Mouse (Mus musculus) kidney, embryonic 16.5 days (tissue): ENCODE data around the gene Agpat3. TPM values are rescaled to one million over a fixed set of nuclear protein-coding genes. Genes with fewer than 3 reads are reported as not detected.

Experiments used
- ATAC-seq: fragments of 200-750 bp; cut with Nextera tagmentation; 2 replicates; pipeline ENCODE4 v1.8.0; 2017; ENCODE audit warnings: moderate TSS enrichment; ENCODE audit not compliant: low FRiP score, low TSS enrichment
- H3K27ac ChIP-seq: fragments of 300-500 bp; sonication (generic); 2 replicates; pipeline ENCODE4 v1.5.1; 2014; ENCODE audit warnings: low read length
- H3K27me3 ChIP-seq: fragments of 300-500 bp; sonication (generic); 2 replicates; pipeline ENCODE4 v1.6.1; 2014; ENCODE audit warnings: low read length, control low read depth, mixed read lengths; ENCODE audit not compliant: insufficient read depth
- H3K36me3 ChIP-seq: fragments of 300-500 bp; sonication (generic); 2 replicates; pipeline ENCODE4 v1.6.1; 2014; ENCODE audit warnings: low read length, control low read depth, mixed read lengths; ENCODE audit not compliant: insufficient read depth
- H3K4me1 ChIP-seq: fragments of 300-500 bp; sonication (generic); 2 replicates; pipeline ENCODE4 v1.6.1; 2014; ENCODE audit warnings: low read length, control low read depth, mixed read lengths; ENCODE audit not compliant: insufficient read depth
- H3K4me2 ChIP-seq: fragments of 300-500 bp; sonication (generic); replicated peaks from 2 replicates; pipeline ENCODE4 v1.6.1; 2014; ENCODE audit warnings: low read depth, low read length
- H3K4me3 ChIP-seq: fragments of 300-500 bp; sonication (generic); 2 replicates; pipeline ENCODE4 v1.5.1; 2014; ENCODE audit warnings: mild to moderate bottlenecking, low read length
- H3K9ac ChIP-seq: fragments of 300-500 bp; sonication (generic); replicated peaks from 2 replicates; pipeline ENCODE4 v1.6.1; 2014; ENCODE audit warnings: low read length
- H3K9me3 ChIP-seq: fragments of 300-500 bp; sonication (generic); 2 replicates; pipeline ENCODE4 v1.6.1; 2016; ENCODE audit warnings: low read length, control low read depth
- WGBS: fragments of 180-500 bp; shearing (Covaris S2); extraction: QIAGEN DNeasy Blood & Tissue Kit; methylation state at CpG from one replicate; pipeline ENCODE4 v1.1.7; 2014; 5-methylcytosine and 5-hydroxymethylcytosine counted together
- polyA plus RNA-seq: library from polyadenylated mRNA; unstranded; fragments of >200 nt; fragmentation: Nextera tagmentation; extraction: Ambion mirVana; gene quantifications from 2 replicates; pipeline ENCODE4 v1.2.1, GENCODE M21; 2015

Agpat3 gene
- polyA plus RNA-seq, 1 experiment from 2014 or later = 81.9 TPM

DNA sequence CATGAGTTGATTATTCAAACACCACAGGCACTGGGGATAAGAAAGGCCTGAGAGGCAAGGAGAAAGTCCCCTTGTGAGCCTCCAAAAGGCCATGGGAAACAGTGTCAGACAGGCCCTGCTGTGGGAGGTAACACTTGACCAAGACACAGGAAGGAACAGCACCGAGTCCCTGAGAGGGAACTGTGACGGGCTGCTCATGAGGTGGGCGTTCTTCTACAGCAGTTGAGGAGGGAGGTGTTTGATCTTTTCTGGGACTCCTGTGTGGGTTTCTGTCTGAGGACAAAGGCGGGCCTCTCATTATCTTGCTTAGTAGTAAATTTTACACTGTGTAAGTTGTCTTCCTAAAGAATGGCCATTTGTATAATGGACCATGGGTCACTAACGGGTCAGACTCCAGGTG lies 33.2 kb upstream of the Agpat3 start:
- Histone ChIP-seq H3K36me3 (no peaks in the 10 kb centered on the region), H3K4me3 (no peak overlapping the region), H3K4me1 (0 out of 2 replicates have a peak, but pooled peaks cover under 1% of the 10 kb centered on the region), H3K9ac (no peak overlapping the region), H3K27ac (no peak overlapping the region), H3K9me3 (no peaks in the 10 kb centered on the region), H3K27me3 (peaks cover 10% of the 10 kb centered on the region), H3K4me2 (no peak overlapping the region)
- no peak for ATAC-seq
- WGBS = 56% methylated on average over 5 of the region's 5 CpGs

DNA sequence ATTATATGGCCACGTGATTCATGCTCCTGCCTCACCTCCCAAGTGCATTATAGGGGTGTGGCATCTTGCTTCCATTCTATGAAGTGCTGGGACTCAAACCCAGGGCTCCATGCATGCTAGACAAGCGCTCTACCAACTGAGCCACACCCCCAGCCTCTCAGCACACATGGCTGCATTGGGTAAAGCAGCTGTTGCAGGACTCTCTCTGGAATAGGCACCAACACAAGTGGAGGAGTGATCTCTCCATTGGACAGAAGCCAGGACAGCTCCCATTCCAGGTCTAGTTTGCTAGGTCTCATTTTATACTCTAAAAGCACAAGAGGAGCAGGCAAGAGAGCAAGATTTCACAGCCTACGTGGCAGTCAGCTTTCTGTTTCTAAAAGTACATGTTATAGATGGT lies 31.3 kb upstream of the Agpat3 start:
- ATAC-seq = no peak
- peaks cover under 1% of the 10 kb centered on the region; the same call in 1 of the 2 replicates for H3K9me3 ChIP-seq
- no peak overlapping the region for H3K4me2 ChIP-seq
- no peaks in the 10 kb centered on the region for H3K27me3 ChIP-seq
- no peaks in the 10 kb centered on the region for H3K4me1 ChIP-seq
- WGBS = 78% methylated on average over 3 of the region's 3 CpGs
- H3K4me3 ChIP-seq = no peak overlapping the region
- H3K36me3 ChIP-seq = no peaks in the 10 kb centered on the region
- no peak overlapping the region for H3K27ac ChIP-seq
- H3K9ac ChIP-seq = no peak overlapping the region

DNA sequence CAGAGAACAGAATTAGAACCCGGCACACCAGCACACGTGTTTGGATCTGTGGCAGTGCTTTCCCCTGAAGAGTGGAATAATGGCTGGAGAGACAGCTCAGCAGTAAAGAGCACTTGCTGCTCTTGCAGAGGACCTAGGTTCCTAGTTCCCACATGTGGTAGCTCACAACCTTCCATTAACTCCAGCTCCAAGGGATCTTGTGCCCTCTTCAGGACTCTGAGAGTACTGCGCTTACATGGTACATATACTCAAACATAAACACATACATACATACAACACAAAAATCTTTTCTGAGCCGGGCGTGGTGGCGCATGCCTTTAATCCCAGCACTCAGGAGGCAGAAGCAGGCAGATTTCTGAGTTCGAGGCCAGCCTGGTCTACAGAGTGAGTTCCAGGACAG lies 26.2 kb upstream of the Agpat3 start:
- H3K27me3 ChIP-seq = no peaks in the 10 kb centered on the region
- H3K9ac ChIP-seq = no peak overlapping the region
- no peak overlapping the region for H3K27ac ChIP-seq
- no peaks in the 10 kb centered on the region for H3K36me3 ChIP-seq
- peaks cover 3% of the 10 kb centered on the region; the same call in 1 of the 2 replicates for H3K9me3 ChIP-seq
- ATAC-seq = no peak
- H3K4me1 ChIP-seq = no peaks in the 10 kb centered on the region
- 92% methylated on average over 7 of the region's 7 CpGs for WGBS
- no peak overlapping the region for H3K4me3 ChIP-seq
- no peak overlapping the region for H3K4me2 ChIP-seq

DNA sequence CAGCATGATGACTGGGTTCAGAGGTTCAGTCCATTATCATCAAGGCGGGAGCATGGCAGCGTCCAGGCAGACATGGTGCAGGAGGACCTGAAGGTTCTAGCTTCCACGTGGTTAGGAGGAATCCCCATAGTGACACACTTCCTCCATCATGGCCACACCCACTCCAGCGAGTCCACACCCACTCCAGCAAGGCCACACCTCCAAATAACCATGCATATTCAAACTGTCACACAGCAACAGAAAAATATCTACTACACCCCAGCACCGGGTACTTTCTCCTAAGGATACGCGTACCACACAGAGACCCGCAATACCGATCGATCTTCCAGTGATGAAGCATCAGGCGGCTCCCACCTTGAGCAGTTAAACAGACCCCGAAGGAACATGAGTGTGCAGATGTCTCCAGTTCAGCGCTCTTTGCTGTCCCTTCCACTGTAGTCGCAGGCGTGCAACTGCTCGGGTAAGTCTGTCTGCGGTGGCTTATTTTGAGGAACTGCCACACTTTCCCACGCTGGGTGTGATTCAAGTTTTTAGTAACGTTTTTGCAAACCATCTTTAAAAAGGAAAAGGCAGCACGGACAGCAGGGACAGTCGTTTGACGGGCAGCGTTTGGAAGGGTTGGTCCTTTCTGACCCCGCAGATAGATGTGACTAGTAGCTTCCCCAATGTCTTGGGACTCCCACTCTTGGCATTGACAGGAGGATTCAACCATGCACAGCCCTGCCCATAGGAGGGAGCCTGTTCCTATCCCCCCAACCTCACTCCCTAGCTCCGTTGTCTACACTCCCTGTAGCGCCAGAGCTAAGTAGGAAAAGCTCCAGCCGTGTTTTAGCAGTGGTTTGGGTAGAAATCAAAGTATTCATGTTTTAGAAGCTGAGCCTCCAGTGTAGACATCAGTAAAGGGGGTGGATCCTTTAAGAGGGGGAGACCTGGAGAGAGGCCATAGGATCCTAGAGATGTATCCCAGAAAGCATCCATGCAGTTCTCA lies 20.7 kb upstream of the Agpat3 start:
- Histone ChIP-seq H3K4me3 (no peak overlapping the region), H3K9ac (no peak overlapping the region), H3K9me3 (no peaks in the 10 kb centered on the region), H3K4me1 (no peaks in the 10 kb centered on the region), H3K4me2 (no peak overlapping the region), H3K27ac (no peak overlapping the region), H3K27me3 (no peaks in the 10 kb centered on the region), H3K36me3 (no peaks in the 10 kb centered on the region)
- no peak for ATAC-seq
- 64% methylated on average over 27 of the region's 27 CpGs for WGBS

DNA sequence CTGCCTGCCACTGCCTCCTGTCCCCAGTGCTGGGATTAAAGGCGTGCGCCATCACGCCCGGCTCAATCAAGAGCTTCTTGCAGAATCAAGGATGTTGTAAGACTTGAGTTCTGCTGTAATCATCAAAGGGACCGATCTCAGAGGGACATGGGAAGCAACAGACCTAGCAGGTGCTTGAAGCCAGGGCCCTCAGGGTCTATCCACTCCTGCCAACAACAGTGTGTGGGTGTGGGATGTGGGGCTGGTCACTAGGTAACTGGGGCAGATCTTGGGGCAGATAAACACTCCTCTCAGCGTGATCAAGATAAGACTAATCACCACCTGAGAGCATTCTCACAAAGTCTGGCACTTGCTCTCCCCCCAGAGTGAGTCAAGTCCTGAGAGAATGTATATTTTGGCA lies 19.5 kb upstream of the Agpat3 start:
- Histone ChIP-seq H3K27me3 (no peaks in the 10 kb centered on the region), H3K27ac (no peak overlapping the region), H3K9ac (no peak overlapping the region), H3K9me3 (no peaks in the 10 kb centered on the region), H3K4me2 (no peak overlapping the region), H3K4me1 (no peaks in the 10 kb centered on the region; the same call in 1 of the 2 replicates), H3K36me3 (no peaks in the 10 kb centered on the region), H3K4me3 (no peak overlapping the region)
- no peak for ATAC-seq
- 77% methylated on average over 6 of the region's 6 CpGs for WGBS

DNA sequence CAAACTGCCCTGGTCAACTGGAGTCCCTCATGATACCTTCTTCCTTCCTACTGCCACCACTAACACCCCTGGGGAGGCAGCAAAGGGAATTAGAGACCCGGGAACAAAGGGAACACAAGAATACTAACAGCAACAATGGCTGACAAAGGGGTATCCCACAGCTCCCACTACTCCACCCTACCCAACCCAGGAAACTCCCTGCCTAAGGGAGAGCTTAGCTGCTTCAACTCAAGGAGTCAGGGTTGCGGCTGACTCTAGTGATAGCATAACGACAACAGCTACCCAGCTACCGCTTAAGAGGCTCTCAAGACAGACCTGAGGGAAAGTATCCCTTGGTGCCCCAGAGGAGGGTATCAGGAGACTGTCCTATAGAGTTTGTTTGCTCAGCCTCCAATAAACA lies 15.3 kb upstream of the Agpat3 start:
- no peak for ATAC-seq
- H3K4me3 ChIP-seq = no peak overlapping the region

DNA sequence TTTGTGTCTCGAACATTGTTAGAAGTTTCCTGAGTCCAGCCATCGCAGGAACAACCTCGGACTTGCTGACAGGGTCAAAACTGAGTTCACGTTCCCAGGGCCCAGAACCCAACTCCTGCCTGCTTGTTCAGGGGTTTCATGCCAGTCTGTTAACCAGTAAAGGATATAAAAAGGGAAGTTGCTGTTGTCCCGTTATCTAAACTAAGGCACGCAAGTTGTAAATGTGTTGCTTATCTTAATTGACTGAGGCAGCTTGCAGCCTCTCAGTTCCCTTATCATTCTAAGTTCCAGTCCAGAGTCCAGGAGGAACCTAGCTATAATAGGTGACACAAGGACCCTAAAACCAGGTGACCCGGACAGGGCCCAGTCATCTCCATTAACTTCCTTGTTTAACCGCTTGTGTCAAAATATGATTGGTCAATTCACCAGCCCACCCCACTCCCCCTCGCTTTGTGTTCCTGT lies 14.6 kb upstream of the Agpat3 start:
- ATAC-seq = no peak
- H3K9ac ChIP-seq = no peak overlapping the region
- H3K4me1 ChIP-seq = no peaks in the 10 kb centered on the region; the same call in 1 of the 2 replicates
- no peak overlapping the region for H3K4me3 ChIP-seq
- H3K9me3 ChIP-seq = no peaks in the 10 kb centered on the region
- H3K36me3 ChIP-seq = no peaks in the 10 kb centered on the region
- no peak overlapping the region for H3K4me2 ChIP-seq
- H3K27me3 ChIP-seq = no peaks in the 10 kb centered on the region
- no peak overlapping the region for H3K27ac ChIP-seq
- 53% methylated on average over 9 of the region's 9 CpGs for WGBS

More for the DNA sequence above, 15.3 kb upstream of the Agpat3 start:
- H3K27me3 ChIP-seq = no peaks in the 10 kb centered on the region
- no peak overlapping the region for H3K9ac ChIP-seq
- WGBS = 71% methylated on average over 4 of the region's 4 CpGs
- H3K4me1 ChIP-seq = no peaks in the 10 kb centered on the region; the same call in 1 of the 2 replicates
- H3K4me2 ChIP-seq = no peak overlapping the region
- no peaks in the 10 kb centered on the region for H3K9me3 ChIP-seq
- no peaks in the 10 kb centered on the region for H3K36me3 ChIP-seq
- no peak overlapping the region for H3K27ac ChIP-seq

DNA sequence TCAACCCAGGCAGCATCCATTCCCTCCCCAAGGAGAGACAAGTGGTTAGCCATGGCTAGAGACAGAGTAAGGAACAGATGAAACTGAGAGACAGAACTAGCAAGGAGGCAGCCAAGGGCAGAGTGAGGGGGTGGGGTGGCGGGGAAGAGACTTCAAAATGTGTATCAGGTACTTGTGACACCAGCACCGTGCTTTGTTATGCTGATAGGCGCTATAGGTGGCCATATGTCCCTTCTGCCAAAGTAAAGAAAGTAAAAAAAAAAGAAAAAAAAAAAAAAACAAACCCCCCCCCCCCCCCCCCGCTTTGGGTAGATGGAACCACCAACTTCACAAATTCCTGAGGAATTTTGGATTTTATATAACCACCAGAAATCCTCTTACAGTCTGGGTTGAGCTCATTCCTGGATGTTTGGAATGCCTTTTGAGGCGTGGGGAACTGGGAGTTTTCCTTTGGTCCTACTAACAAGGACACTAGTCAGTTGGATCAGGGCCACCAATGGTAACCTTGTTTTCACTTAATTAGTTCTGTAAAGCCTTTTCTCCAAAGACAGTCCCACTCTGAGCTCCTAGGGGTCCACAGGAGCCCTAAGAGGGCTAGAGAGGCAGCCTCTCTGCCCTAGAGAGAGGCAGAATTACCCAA lies 14.0 kb upstream of the Agpat3 start:
- WGBS = 51% methylated on average over 5 of the region's 5 CpGs
- ATAC-seq = no peak

DNA sequence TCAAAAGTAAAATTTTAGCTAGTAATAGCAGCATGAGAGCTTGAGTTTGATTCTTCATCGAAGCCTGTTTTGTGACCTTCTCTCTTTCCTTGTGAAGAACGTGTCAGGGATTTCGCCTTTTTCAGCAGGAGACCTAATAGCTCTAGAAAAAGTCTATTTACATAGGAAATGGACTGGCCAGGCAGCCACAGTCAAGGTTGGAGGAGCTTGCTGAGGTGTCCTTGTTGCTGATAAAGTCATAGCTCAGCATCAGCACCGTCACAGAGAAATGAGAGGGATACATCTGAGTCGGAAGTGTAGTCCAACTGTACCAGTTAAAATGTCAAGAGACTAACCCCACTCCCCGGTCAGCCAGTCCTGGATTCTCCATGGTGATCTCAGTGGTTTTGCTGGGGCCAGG lies 13.3 kb upstream of the Agpat3 start:
- no peaks in the 10 kb centered on the region for H3K27me3 ChIP-seq
- H3K36me3 ChIP-seq = no peaks in the 10 kb centered on the region
- WGBS = 82% methylated on average over 6 of the region's 6 CpGs
- H3K4me3 ChIP-seq = no peak overlapping the region
- no peak overlapping the region for H3K27ac ChIP-seq
- ATAC-seq = no peak
- no peak overlapping the region for H3K4me2 ChIP-seq
- H3K9ac ChIP-seq = no peak overlapping the region
- H3K4me1 ChIP-seq = no peaks in the 10 kb centered on the region; the same call in 1 of the 2 replicates
- no peaks in the 10 kb centered on the region for H3K9me3 ChIP-seq

More for the DNA sequence above, 14.0 kb upstream of the Agpat3 start:
- no peak overlapping the region for H3K4me3 ChIP-seq
- H3K9me3 ChIP-seq = no peaks in the 10 kb centered on the region
- H3K9ac ChIP-seq = no peak overlapping the region
- H3K4me1 ChIP-seq = no peaks in the 10 kb centered on the region; the same call in 1 of the 2 replicates
- H3K4me2 ChIP-seq = no peak overlapping the region
- H3K36me3 ChIP-seq = no peaks in the 10 kb centered on the region
- H3K27me3 ChIP-seq = no peaks in the 10 kb centered on the region
- no peak overlapping the region for H3K27ac ChIP-seq
